Mouse (Mus musculus): Measurements from ENCODE around the gene Rundc3b.

GRCm38 (mm10) chr5:8544512-8544911, 78.2 kb downstream of the Rundc3b start:
- TF ChIP-seq CTCF (IDR thresholded peaks at IDR 0.05; ENCODE audit: low read depth): no peak
- no peak for TF ChIP-seq EP300 (IDR thresholded peaks at IDR 0.05; ENCODE audit: low read depth)
